Mouse (Mus musculus) gastrocnemius, postnatal 25 days (tissue): ENCODE data around the gene Krtap1-3. TPM values are rescaled to one million over a fixed set of nuclear protein-coding genes. Genes with fewer than 3 reads are reported as not detected.

Experiments
- DNase-seq: peaks from one replicate; pipeline ENCODE4 v3.0.0; 2022
- total RNA-seq, 2 experiments: library from RNA; stranded (reverse); gene quantifications; 1 replicate in 1 of 2; 2 replicates in 1 of 2; pipeline ENCODE4 v1.2.3; 2021

Krtap1-3 gene
- total RNA-seq, 2 experiments from 2014 or later = not detected

DNA sequence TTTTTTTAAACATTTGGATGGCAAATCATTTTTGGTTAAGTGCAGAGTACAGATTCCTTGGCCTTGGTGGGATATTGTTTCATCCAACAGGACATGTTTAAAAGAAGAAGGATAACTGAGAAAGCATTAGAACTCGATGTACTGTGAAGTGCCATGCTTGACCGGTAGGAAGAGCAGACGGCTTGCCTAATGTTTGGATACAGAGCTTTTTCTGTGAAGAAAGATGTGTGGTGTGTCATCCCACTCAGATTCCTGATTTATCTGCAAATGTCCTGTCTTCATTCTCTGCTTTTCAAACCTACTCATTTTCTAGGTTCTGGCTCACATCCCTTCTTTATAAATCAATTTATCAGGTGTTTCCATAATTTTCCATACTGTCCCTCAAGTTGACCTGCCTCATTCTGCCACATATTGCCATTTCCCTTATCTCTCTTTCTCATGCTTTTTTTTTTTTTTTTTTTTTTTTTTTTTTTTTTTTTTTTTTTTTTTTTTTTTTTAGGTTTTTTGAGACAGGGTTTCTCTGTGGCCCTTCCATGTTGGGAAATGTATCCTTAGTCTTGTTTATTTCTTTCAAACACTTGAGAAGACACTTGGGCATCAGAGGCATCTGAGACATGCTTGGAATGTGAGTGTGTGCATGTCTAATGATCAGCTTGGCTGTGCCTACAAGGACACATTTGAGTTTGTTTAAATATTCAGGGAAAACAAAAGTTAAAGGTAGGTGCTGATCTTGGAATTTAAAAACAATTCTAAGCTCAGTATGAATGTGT lies 33.0 kb downstream of the Krtap1-3 start:
- no peak for DNase-seq

DNA sequence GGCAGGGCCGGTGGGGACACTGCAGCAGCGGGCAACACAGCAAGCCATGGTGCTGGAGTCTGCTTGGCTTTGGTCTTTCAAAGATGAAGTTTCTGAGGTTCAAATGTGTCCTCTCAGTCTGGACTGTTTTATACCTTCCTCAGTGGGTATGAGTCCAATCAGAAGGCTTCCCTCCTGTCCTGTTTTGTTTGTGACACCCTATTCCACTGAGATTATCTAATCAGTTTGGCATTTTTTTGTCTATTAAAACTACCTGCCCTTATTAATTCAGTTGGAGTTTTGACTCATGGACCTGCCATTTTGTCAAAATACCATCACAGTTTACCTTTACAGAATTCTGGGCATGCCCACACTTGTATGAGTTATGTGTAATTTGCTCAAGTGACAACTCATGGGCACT lies 34.4 kb downstream of the Krtap1-3 start, which contains the start of gene Krtap3-2:
Krtap3-2 (minus strand) TSS at position 101 of the 400 bp plus-strand sequence.
- DNase-seq = no peak

DNA sequence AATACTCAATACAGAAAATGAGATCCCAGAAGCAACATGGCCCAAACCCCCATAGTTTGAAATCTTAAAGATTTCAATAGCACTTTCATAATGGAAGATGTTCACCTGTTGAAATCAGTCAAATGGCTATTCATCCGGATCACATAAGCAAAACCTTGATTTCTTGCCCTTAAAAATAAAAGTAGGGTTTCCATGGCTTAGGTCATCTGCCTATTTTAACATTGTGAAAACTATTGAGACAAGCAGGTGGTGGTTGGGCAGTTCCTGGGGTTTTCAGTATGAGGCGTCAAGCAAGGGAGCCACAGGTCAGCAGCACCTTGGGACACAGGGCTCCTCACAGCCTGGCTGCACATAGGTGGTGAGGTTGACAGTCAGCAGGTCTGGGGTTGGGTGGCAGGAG lies 34.9 kb downstream of the Krtap1-3 start:
- DNase-seq = no peak

DNA sequence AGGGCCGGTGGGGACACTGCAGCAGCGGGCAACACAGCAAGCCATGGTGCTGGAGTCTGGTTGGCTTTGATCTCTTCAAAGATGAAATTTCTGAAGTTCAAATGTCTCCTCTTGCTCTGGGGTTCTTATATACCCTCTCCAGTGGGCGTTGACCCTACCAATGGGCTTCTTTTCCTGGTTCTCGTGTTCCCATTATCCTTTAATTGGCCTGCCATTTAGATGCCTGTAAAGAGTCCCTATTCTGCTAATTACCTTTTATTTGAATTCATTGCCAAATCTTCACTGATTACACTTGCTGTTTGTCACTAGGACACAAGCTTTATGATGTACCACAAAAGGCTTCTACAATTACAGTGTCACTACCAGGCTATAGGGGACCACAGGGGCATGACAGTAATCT lies 40.4 kb downstream of the Krtap1-3 start, which contains the start of gene Krtap3-3:
Krtap3-3 (minus strand) TSS at position 101 of the 400 bp plus-strand sequence.
- DNase-seq = no peak

DNA sequence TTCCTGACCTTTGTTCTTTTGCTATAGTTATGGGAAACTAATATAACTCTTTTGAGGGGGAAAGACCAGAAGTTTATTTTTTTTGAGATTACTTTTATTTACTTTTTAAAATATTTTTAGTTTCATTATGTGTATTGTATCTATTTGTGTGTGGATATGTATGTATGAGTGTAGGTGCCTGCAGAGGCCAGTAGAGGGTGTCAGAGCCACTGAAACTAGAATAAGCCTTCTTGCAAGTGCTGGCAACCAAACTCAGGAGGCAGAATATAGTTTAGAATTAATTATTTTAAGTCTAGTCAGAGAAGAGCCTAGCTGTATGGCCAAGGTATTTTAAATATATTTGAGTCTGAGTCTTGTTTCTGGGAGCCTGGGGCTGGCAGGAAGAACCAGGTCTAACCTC lies 43.2 kb downstream of the Krtap1-3 start:
- no peak for DNase-seq

Other genes with a start within 250 kb of the Krtap1-3 start
- gene Krt27, start 240.2 kb downstream of the Krtap1-3 start, total RNA-seq = not detected
- gene Krt28, start 216.4 kb downstream of the Krtap1-3 start, total RNA-seq = not detected
- gene Krt10, start 202.0 kb downstream of the Krtap1-3 start, total RNA-seq = 1 to 10 TPM; 4.0 to 5.5 TPM
- not detected for gene Krt12, start 169.1 kb downstream of the Krtap1-3 start, total RNA-seq
- gene Krt20, start 153.2 kb downstream of the Krtap1-3 start, total RNA-seq = not detected
- gene Krt23, start 98.2 kb downstream of the Krtap1-3 start, total RNA-seq = not detected
- gene Krt39, start 70.0 kb downstream of the Krtap1-3 start, total RNA-seq = not detected
- not detected for gene Krt40, start 48.2 kb downstream of the Krtap1-3 start, total RNA-seq
- not detected for gene Krtap3-3, start 40.5 kb downstream of the Krtap1-3 start, total RNA-seq
- gene Krtap3-2, start 34.5 kb downstream of the Krtap1-3 start, total RNA-seq = not detected
- not detected for gene Gm11939, start 31.9 kb downstream of the Krtap1-3 start, total RNA-seq
- not detected for gene Krtap3-1, start 24.7 kb downstream of the Krtap1-3 start, total RNA-seq
- gene Krtap1-5, start 10.3 kb downstream of the Krtap1-3 start, total RNA-seq = not detected
- not detected for gene Krtap1-4, start 7.7 kb downstream of the Krtap1-3 start, total RNA-seq
- gene Krtap9-3, start 6.8 kb upstream of the Krtap1-3 start, total RNA-seq = not detected
- not detected for gene Gm11938, start 12.0 kb upstream of the Krtap1-3 start, total RNA-seq
- not detected for gene Gm11937, start 18.9 kb upstream of the Krtap1-3 start, total RNA-seq
- gene Krtap2-4, start 23.5 kb upstream of the Krtap1-3 start, total RNA-seq = not detected
- not detected for gene Gm11562, start 29.1 kb upstream of the Krtap1-3 start, total RNA-seq
- not detected for gene Krtap4-1, start 36.9 kb upstream of the Krtap1-3 start, total RNA-seq
- not detected for gene Krtap4-2, start 43.7 kb upstream of the Krtap1-3 start, total RNA-seq
- not detected for gene Krtap4-7, start 52.8 kb upstream of the Krtap1-3 start, total RNA-seq
- gene Gm11555, start 58.9 kb upstream of the Krtap1-3 start, total RNA-seq = not detected
- not detected for gene Gm11563, start 67.6 kb upstream of the Krtap1-3 start, total RNA-seq
- not detected for gene Krtap4-6, start 74.6 kb upstream of the Krtap1-3 start, total RNA-seq
- gene Gm14190, start 99.4 kb upstream of the Krtap1-3 start, total RNA-seq = not detected
- not detected for gene Gm14180, start 143.0 kb upstream of the Krtap1-3 start, total RNA-seq
- not detected for gene Gm11595, start 181.6 kb upstream of the Krtap1-3 start, total RNA-seq
- not detected for gene Krtap4-8, start 189.4 kb upstream of the Krtap1-3 start, total RNA-seq
- gene Krtap4-9, start 193.9 kb upstream of the Krtap1-3 start, total RNA-seq = not detected
- gene Gm11596, start 202.1 kb upstream of the Krtap1-3 start, total RNA-seq = not detected
- not detected for gene Gm11569, start 207.6 kb upstream of the Krtap1-3 start, total RNA-seq
- not detected for gene Gm11554, start 213.1 kb upstream of the Krtap1-3 start, total RNA-seq
- gene Krtap4-13, start 218.6 kb upstream of the Krtap1-3 start, total RNA-seq = not detected
- gene Gm11564, start 224.3 kb upstream of the Krtap1-3 start, total RNA-seq = not detected
- not detected for gene 2300003K06Rik, start 246.7 kb upstream of the Krtap1-3 start, total RNA-seq